Mouse (Mus musculus): Measurements from ENCODE around the gene Nop16. TPM values are rescaled to one million over a fixed set of nuclear protein-coding genes. Genes with fewer than 3 reads are reported as not detected.
"Not testable (repeated sequence)": the region's sequence is repeated elsewhere in the genome, so short reads cannot be mapped to it uniquely, and the experiment has no call there.

Gene Nop16
- 10 to 100 TPM; 21.8 to 21.9 TPM for total RNA-seq (2021)

DNA sequence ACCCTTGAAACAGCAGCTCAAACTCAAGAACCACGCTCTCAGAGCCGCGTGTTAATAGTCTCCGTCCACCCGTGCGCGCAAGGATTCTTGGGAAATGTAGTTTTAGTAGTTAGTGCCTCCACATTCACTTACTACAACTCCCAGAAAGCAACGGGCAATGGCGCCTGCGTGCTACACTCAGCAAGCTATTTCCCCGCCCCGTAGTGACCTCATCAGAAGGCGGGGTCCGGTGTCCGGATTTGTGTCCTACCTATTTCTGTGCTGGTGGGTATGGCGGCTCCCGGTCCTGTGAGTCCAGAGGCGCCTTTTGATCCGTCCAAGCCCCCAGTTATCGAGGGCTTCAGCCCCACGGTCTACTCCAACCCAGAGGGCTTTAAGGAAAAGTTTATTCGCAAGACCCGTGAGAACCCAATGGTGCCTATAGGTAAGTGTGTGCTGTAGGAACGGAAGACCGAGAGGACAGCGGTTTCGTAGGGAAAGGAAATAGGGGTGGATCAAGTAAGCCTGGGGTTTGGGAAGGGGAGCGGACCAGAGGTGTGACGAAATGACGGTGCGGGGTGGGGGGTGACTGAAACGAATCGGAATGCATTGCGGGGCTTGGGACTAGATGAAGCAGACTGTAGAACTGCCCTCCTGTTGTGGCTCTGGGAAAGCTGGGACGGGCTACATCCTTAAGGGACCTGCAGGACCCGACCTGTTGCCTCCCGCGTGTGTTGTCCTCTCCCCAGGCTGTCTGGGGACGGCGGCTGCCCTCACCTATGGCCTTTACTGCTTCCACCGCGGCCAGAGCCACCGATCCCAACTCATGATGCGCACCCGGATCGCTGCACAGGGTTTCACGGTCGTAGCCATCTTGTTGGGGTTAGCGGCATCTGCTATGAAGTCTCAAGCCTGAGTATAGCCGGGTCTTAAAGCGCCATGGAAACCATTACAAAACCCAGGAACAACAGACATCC is at the start of gene Nop16, which contains the start of gene Higd2a:
TSS of gene Nop16 (minus strand) at position 95 of the 956 bp plus-strand sequence.
TSS of gene Higd2a (plus strand) at position 212 of the 956 bp plus-strand sequence.
- DNase-seq = peak; percentile 96

DNA sequence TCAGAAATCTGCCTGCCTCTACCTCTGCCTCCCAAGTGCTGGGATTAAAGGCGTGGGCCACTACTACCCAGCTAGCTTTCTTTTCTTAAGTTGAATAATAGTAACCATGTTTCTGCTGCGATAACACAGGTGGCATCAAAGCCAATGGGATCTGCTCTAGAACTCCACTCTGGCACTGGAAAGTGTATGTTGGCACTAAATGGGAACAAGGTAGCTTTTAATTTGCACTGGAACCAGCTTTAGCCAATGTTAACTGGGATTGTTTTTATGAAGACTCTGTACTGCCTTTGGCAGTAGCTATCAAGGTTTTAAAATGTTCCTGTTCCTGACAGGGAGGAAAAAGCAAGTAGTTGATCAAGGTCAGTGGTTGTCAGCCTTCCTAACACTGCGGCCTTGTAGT is 45.1 kb upstream of the Nop16 start:
- DNase-seq = no peak

DNA sequence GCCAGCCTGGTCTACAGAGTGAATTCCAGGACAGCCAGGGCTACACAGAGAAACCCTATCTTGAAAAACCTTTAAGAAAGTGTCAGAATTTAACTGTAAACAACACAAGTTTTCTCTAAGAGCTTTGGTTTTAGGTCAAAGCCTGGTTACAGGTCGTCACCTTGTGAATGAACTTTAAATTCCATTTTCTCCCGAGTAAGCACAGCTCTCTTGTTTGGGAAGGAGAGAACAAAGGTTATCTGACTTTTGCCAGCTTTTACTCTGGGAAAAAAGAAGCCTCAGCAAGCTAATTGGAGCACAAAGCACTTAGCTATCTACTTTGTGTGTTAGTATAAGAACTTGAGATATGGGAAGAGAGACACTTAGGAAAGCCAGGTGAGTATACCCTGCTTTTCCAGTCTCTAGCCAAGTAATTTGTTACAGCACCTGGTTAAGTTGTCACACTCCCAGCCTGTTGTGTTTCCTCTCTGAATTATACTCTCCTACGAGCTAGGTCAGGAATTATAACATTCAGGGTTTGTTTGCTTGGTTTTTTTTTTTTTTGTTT is 42.9 kb upstream of the Nop16 start:
- DNase-seq = no peak

DNA sequence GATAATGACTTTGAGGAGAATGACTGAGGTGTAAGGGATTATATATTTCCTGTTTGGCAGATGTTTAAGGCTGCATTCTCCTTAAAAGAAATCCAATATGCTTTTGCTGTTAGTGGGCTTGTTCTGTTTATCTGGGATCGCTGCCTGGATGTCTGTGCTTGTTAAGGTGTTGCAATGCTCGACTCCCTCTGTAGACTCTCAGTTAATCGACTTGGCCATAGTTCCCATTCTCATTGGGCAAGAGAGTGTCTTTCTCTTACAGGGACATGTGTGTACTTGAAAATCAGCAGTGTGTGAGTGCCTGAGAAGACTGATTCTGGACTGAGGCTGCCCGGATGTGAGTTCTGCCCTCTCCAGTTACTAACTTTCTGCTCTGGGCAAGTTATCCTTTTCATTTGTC is 39.2 kb upstream of the Nop16 start:
- DNase-seq = no peak

DNA sequence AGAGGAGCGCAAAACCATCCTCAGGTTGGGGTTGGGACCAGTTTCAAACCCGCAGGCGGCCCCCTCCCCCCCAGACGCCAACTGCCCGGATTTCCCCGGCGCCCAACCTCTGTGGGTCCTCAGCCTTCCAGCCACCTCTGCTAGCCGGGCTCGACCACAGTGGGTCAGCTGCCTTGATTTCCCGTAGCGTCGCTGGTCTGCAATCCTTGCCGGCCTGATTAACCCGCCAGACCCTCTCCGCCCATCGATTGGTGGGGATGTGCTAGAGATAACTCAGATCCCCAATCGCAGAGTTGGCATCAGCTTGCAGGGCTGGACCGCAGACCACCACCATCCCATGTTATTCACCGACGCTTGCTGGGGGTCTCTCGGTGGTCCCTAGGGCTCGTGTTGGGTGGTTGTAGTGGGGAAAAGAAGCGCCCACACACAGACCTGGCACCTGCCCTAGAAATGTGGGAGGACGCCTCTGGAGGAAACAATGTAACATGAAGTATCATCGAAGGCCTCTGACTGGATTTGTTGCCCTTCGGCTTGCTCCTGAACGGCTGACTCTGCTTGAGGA is 32.2 kb upstream of the Nop16 start:
- peak; percentile 44 for DNase-seq

DNA sequence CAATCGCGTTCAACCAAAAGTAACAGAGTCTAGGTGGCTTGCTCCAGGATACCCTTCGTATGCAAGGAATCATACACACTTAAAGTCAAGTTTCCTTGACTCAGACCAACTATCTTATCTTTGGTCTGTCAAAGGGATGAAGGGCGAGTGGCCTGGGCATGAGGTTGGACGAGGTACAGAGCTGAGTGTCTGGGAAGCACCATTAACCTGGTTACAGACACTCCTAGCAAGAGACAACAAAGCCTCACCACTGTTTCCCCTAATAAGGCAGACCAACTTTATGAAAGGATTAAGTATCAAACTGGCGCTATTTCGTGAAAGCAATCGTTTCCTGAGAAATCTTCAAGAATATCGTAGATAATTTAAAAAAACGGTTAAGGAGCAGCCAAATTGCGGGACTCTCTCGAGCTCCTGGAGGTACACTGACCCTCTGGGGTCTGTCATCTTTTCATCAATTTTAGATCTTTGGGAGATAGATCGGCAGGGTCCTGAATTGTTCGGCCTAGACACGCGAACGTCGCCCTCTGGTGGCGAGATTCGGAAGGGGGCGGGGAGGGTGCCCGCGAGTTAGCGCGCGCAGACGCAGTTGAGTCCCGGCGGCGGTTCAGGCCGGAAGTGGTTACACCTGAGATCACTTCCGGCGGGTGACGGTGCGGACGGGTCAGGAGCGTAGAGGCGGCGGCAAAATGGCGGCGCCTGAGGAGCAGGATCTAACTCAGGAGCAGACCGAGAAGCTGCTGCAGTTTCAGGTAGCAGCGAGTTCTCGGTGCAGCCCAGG is 31.5 kb upstream of the Nop16 start, which contains the start of gene Faf2:
TSS of gene Faf2 (plus strand) at position 630 of the 778 bp plus-strand sequence.
- peak; percentile 99 for DNase-seq

DNA sequence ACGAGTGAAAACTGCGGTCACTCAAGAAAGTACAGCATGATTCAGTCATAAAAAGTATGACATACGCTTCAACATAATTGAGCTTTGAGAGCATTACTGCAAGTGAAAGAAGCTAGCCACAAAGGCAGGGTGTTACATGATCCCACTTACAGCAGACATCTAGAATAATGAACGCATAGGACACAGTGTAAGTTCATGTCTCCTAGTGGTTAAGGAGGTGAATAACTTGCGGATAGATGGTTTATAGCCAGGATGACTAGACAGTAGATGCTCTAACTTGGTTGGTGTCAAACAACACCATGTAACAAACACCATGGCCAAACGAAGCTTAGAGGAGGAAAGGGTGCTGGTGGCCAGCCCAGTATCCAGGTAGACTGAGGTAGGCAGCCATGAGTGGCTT is 27.1 kb upstream of the Nop16 start:
- no peak for DNase-seq

DNA sequence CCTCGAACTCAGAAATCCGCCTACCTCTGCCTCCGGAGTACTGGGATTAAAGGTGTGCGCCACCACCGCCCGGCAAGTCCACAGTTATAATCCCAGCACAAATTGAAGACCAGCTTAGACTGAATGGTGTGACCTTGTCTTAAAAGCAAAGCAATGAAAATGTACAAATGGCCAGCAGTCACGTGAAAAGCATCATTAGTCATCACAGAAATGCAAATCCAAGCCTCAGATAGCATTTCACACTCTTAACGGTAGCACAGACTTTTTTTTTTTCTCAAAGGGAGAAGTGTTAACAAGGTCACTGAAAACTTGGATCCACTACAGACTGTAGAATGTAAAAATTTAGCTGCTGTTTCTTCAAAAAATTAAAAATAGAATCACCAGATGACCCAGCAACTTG is 26.4 kb upstream of the Nop16 start:
- DNase-seq = no peak

DNA sequence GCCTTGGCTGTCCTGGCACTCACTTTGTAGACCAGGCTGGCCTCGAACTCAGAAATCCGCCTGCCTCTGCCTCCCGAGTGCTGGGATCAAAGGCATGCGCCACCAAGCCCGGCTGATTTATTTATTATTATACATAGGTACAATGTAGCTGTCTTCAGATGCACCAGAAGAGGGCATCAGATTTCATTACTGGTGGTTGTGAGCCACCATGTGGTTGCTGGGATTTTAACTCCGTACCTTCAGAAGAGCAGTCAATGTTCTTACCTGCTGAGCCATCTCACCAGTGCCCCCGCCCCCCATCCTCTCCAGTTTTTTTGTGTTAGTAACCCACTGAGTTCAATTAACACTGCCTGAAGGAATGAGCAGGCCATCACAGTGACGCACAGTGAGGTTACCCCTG is 23.3 kb upstream of the Nop16 start:
- DNase-seq = not testable (repeated sequence)

DNA sequence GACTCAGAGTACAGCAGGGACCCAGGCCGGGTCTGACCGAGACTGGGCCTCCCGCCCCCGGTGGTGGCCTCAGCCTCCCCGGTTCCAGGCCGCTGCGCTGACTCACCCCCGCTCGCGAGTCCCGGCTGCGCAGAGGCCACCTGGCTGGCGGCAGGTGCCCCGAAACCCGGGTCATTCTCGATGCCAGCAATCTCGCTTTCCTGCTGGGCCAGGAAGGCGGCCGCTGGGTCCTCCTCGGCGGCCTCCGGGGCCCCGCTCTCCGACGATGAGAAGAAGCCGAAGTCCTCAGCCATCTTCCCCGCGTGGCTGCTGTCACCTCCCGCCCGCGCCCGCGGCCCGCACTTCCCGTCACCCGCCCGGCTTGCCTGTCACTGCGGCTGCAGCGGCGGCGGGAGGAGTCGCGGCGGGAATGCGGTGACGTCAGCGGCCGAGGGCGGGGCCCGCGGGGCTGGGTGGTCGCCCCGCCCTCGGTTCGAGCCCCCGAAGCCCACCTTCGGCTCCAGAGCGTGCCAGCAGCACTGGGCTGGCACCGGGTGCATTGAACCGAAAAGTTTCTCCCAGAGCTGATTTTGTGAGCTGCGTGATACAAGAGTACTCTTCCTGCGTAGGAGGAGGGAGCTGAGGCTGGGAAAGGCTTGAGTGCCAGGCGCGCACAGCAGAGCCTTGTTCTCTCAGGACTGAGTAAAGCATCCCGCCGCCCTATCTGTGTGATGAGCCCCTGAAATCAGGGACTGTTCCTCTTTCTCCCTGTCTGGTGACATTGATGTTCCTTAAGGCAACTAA is 21.3 kb upstream of the Nop16 start, which contains the start of gene Cltb:
TSS of gene Cltb (minus strand) at position 373 of the 783 bp plus-strand sequence.
- DNase-seq = peak; percentile 95

DNA sequence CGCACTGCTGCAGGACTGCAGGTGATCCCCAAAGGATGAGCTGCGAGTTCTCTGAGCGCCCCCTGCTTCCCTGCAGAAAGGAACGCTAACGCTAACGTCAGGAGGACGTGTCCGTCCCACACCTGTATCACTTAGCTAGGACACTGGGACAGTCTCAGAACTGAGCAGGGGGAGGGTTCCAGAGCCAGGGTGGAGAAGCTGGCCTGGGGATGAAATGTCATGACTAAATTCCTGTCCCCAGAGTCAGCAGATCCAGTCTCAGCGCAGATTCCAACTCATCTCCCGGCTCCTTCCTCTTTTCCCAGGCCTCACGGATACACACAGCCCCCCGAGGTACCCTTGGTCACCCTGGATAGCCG is 20.7 kb upstream of the Nop16 start:
- no peak for DNase-seq

DNA sequence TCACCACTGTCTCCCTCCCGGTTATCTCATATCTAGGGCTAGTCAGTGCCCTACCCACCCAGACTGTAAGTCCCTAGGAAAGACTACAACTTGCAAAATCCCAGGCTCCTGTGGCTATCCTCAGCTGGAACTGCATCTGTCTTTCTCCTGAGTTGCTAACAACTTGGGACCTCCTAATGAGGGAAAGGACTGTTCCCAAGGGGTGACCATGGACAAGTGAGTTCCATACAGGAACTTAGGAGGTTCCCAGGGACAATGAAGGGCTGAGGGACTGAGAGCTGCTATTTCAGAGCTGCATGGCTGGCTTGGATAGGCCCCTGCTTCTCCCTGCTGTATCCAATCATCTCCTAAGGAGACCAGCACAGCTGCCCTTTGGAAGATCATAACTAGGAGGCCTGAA is 19.4 kb upstream of the Nop16 start:
- no peak for DNase-seq

DNA sequence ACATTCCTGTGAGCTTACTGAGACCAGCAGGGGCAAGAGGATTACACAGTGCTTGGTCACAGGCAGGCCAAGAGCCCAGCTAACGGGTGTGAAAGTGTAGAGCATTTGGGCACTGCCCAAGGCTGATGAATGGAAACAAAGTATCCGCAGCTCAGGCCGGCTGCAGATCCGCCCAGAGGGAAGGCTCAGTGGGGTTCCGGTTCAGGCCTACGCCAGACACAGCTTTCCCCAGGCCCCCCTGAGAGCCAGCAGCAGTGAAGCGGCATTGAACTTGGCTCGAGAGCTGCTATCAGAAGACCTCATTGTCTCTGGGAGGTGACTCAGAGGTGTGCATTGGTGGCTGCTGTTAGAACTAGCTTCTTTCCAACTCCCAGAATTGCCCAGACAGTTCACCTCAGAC is 18.8 kb upstream of the Nop16 start:
- peak; percentile 38 for DNase-seq

DNA sequence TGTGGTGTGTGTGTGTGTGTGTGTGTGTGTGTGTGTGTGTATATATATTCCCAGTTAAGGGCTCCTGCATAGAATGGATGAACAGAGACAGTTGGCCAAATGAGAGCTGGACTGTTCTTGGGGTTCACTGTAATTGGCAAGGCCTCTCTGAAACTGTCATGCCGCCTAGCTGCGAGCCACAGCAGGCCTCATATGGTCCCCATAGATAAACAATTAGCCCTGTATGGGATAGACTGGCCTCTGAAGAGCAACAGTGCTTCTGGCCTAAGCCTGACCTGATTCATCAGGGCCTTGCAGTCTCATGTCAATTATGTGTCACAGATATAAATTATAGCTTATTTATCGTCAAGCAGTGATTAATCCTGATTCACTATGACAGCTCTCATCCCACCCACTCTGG is 18.1 kb upstream of the Nop16 start:
- DNase-seq = no peak

DNA sequence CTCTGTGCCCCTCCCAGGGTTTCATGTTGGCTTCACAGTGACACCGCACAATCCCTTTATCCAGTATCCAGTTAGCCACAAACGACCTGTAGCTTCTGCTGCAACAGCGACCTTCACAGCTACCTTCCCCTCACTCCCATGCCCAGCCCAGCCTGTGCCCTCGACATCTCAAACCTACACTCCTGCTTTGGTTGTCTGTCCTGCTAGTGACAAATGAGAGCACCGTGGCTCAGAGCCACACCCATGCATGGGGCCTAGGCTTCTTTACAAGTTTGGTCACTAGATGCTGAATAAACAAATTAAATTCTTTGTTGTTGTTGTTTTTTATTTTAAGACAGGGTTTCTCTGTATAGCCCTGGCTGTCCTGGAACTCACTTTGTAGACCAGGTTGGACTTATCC is 17.3 kb upstream of the Nop16 start:
- no peak for DNase-seq

DNA sequence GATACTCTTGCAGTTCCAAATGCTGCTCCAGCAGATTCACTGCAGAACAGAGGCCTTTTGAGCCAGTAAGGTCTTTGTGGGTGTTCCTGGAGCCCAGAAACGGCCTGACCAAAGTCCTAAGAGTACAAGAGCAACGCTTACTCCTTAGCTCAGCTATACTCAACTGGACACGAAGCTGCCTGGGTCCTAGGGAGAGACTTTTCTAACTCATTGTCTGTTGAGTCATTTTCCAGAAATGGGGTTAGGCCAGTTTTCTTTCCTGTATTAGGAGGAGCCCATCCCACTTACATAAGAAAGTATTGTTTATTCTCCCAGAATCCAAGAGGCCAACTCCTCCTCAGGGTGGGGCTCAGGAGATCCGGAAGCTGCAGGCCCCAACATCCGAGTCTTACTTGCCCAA is 15.5 kb upstream of the Nop16 start:
- DNase-seq = no peak

DNA sequence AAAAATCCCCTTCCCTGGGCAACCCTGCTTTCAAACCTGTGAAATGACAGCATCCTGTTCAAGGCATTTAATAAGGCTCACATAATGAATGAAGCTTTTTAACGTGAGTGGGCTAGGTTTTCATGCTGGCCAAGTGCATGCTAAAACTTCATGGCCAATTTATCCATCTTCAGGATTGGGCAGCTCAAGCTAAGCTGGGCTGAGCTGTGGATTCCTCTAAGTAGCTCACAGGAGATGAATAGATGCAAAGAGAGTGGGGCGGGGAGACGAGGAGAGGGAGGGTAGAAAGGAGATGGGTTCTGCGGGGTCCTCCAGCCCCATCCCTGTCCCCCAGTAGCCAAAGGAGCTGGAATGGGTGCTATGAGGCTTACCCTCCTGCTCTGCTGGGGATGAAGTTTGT is 14.3 kb upstream of the Nop16 start:
- no peak for DNase-seq

DNA sequence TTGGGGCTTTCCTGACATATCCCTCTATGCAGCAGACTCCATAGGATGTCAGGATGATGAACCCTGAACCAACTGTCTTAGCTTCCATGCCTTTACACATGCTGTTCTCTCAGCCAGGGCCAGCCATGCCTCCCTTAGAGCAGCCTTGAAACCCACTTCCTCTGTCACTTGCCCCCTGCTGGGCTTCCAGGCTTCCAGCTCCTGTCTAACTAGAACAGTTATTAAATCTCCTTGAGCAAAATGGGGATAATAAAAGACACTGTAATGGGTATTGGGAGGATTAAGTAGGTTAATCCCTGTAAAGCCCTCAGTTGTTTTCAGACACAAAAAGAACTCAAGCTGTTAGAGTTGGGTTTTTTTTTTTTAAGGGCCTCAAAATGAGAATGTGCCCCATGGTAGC is 13.6 kb upstream of the Nop16 start:
- DNase-seq = no peak

DNA sequence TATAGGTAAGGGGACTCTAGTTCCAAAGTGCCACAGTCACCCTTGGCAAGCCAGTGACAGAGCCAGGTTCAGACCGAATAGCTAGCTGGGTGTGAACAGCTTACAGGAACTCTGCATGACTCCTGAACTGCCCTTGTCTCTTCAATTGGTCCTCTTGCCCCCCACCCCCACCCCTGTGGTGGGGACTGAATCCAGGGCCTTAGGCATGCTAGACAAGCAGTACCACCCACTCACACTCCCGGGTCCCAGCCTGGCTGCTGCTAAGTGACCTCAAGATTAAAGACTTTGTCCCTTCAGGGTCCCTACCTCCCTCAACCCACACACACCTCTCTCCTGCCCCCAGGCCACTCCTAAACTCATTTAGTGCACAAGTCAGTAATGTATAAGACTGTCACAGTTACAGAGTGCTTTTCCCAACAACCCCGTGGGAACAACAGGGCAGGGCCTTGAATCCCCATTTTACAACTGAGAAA is 12.8 kb upstream of the Nop16 start:
- DNase-seq = no peak

DNA sequence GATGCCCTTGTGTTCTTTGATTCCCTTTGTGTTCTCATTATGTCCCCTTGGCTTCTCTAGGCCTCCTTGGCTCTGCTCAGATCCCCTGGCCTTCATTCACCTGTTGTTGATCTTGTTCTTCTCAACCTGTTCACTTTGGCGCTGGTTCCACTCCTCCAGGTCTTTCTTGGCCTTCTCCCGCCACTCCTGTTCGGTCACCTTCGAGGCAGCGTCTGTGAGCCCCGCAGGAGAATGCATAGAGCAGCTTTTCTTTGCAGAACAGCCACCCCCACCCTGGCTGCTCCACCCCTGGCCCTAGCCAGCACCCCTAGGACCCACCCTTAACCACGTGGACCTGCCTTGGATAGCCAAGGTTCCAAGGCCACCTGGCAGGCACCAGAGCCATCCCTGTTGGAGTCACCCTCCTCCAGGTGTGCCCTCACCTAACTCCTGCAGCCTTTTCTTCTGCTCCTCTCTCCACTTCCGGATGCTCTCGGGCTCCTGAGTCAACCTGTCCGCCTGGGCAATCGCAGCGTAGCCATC is 8.8 kb upstream of the Nop16 start:
- no peak for DNase-seq

DNA sequence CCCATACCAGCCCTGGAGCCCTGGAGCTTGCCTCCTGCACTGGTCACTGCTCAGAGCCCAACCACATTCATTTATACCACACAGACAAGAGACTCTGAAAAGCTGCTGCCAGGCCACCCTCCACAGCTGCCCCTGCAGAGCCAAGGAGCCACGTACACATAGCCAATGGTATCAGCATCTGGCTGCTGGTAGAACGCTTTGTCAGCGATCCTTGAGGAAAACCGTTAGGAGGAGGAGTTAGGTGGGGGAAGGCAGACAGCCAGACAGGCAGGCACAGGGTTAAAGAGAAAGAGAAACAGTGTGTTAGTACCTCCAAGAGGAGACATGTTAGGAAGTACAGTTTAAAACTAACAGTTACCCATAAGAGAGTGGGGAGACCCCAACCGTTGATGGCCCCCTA is 7.0 kb upstream of the Nop16 start:
- DNase-seq = no peak

Data from heart, postnatal 4 days (tissue).